Mouse (Mus musculus): ENCODE data around the gene Gphb5. TPM values are rescaled to one million over a fixed set of nuclear protein-coding genes. Genes with fewer than 3 reads are reported as not detected.

Gphb5 gene
- total RNA-seq, 2 experiments from 2014 or later = not detected

DNA sequence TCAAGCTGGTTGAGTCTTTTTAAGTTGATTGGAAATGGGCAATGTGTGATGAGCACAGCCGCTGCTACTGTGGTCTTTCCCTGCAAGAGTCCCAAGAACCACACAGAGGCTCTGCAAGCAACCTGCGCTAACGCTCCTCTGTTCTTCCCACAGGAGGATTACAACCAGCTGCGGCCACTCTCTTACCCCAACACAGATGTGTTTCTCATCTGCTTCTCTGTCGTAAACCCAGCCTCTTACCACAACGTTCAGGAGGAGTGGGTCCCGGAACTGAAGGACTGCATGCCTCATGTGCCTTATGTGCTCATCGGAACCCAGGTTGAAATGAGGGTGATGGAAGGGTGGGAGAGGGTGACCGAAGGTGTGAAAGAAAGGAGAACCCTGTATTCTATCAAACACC, 25.1 kb downstream of the Gphb5 start:
- no peak for DNase-seq

GRCm38 (mm10) chr12:75389308-75390135, 27.1 kb downstream of the Gphb5 start:
- no peak for DNase-seq

DNA sequence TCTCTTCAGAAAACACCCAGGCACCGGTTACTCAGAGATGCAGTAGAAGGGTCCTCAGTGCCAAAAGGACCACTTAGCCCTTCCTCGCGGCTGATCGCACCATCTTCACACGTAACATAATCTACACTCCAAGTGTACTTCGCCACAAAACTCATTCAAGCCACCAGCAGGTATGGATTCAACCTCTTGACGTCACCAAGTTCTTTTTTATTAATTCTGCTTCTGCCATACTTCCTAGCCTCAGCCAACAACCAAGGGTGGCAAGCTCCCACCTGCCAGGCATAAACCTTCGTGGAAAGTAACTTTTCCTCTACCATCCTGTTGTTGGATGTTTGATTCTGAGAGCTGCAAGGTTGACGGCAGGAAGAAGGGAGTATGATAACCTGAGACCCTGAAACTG, 28.1 kb downstream of the Gphb5 start:
- no peak for DNase-seq

GRCm38 (mm10) chr12:75387846-75388245, 28.7 kb downstream of the Gphb5 start:
- no peak for DNase-seq

DNA sequence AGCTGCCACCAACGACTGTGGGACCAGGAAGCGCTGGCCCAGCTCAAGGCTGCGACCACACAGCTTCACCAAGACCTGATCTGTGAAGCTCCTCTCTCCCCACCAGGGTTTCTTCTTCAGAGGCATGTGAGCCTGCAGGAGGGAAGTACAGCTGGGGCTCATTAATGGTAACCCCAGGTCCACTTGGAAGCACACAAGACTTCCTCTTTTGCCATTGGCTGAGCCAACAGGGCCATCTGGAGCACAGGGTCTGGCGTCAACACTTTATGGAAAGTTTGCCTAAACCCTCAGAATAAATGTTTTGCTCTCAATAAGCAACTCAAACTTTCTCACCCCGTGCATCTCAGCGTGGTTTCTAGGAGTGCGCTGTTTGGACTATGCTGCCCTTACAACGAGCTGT, 29.4 kb downstream of the Gphb5 start:
- DNase-seq = no peak

- no peak for DNase-seq
These were observed 29.9 kb downstream of the Gphb5 start for GRCm38 (mm10) chr12:75386731-75387130.

DNA sequence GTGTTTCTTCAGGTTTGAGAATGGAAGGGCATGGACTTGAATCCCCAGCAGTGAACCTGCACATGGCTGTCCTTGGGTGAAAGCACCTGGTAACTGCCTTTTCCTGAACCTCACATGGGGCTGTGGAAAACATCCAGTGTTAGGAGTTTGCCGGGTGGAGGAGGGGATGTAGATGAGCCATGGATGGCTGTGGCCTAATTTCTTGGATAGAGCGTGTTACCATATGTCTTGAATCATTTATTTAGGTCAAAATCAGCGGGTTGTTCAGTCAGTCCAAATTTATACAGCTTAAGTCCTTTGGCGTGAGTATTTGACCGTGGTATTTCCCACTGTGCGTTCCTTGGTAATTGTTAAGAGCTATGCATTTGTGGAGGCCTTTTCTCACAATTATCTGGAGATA, 40.5 kb downstream of the Gphb5 start:
- no peak for DNase-seq

GRCm38 (mm10) chr12:75375060-75375459, 41.5 kb downstream of the Gphb5 start:
- no peak for DNase-seq

GRCm38 (mm10) chr12:75374437-75374836, 42.1 kb downstream of the Gphb5 start:
- no peak for DNase-seq

DNA sequence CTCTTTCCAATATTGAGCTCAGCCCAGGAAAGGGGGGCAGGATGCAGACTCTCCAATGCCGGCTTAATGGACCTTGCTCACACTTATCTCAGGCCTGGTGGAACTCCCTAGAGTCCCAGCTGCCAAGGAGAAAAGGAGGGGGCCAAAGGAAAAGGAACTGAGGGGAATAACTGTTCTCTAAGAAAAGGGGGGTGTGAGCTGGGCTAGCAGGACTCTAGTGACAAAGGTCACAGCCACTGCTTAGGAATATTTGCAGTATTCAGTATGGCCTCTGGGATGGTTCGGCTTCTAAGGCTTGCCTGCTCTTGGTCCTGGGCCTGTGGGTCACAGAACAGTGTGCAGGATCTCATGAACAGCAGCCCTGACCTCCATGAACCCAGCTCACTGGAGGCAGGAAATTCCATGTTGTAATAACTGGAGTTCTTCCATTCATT, 47.1 kb downstream of the Gphb5 start:
- no peak for DNase-seq

DNA sequence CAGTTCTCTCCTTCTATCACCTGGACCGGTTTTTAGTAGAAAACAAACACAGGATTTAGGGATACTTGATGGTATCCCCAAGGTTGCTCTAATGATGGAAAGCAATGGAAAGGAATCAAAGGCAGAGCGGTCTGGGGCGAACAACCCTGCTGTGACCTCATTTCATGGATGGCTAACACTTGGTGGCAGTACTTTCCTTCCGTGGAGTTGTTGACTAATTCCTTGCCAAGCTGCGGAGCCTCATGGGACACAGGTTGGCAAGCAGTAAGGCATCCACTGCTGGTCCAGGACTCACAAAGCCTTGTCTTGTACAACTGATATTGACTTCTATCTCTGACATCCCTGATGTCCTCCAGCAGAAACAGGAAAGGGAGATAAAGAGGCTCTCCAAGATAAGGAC, 48.1 kb downstream of the Gphb5 start:
- no peak for DNase-seq

- no peak for DNase-seq
These were observed 49.2 kb downstream of the Gphb5 start for GRCm38 (mm10) chr12:75367371-75367770.

GRCm38 (mm10) chr12:75365621-75366124, 50.9 kb downstream of the Gphb5 start:
- DNase-seq = no peak

- DNase-seq = no peak
These were observed 52.2 kb downstream of the Gphb5 start for GRCm38 (mm10) chr12:75364416-75364815.

DNA sequence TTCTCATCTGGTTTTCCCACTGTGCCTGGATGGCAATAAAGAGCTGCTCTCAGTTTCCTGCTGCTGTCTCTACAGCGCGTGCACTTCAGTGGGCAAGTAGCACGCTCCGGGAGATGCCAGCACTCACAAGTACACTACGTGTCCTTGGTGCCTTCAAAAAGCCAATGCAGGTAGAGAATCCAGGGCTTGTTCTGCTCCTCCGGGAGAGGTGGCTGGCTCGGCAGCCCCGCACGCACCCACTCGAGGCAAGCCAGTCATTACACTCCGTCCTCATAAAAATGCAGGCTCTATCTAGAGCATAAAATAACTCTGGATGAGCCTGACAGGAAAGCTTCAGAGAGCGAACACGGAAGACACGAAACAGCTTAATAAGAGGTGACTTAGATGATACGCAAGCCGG, 54.1 kb downstream of the Gphb5 start:
- DNase-seq = no peak

Other genes starting within 250 kb of the Gphb5 start
- gene Kcnh5, start 239.4 kb downstream of the Gphb5 start, total RNA-seq (2021) = under 1 TPM; 0.23 to 0.40 TPM
- 10 to 100 TPM; 37.9 to 38.6 TPM for gene Rhoj, start 108.5 kb downstream of the Gphb5 start, total RNA-seq (2021)
- gene Ppp2r5e, start 179.5 kb upstream of the Gphb5 start, total RNA-seq (2021) = 10 to 100 TPM; 28.6 to 32.0 TPM